Mouse (Mus musculus) ES-Bruce4 (cell line): ENCODE measurements around the gene Bspry. TPM values are rescaled to one million over a fixed set of nuclear protein-coding genes. Genes with fewer than 3 reads are reported as not detected.

Experiments
- H3K27ac ChIP-seq: 2 replicates; pipeline ENCODE4 v1.5.1; 2012; ENCODE audit warnings: low read length, inconsistent platforms; ENCODE audit not compliant: insufficient read depth
- H3K27me3 ChIP-seq: 2 replicates; pipeline ENCODE4 v1.6.1; 2012; ENCODE audit warnings: mild to moderate bottlenecking, low read length, inconsistent platforms; ENCODE audit not compliant: control insufficient read depth, poor library complexity, insufficient read depth, severe bottlenecking
- H3K36me3 ChIP-seq: 2 replicates; pipeline ENCODE4 v1.6.1; 2012; ENCODE audit warnings: inconsistent platforms, mild to moderate bottlenecking, low read length, moderate library complexity; ENCODE audit not compliant: control insufficient read depth, poor library complexity, insufficient read depth, severe bottlenecking
- H3K4me1 ChIP-seq: one replicate; pipeline ENCODE4 v1.8.1; 2011; ENCODE audit warnings: low read length; ENCODE audit not compliant: control insufficient read depth, insufficient read depth
- H3K4me3 ChIP-seq: 2 replicates; pipeline ENCODE4 v1.5.1; 2011; ENCODE audit warnings: low read depth, mild to moderate bottlenecking, low read length
- H3K9ac ChIP-seq: 2 replicates; pipeline ENCODE4 v1.6.1; 2012; ENCODE audit warnings: low read depth, mild to moderate bottlenecking, inconsistent platforms; ENCODE audit not compliant: poor library complexity, severe bottlenecking
- H3K9me3 ChIP-seq: replicated peaks from 2 replicates; pipeline ENCODE4 v1.6.1; 2012; ENCODE audit warnings: mild to moderate bottlenecking, low read length, inconsistent platforms; ENCODE audit not compliant: control insufficient read depth, poor library complexity, insufficient read depth, severe bottlenecking
- CTCF ChIP-seq: IDR thresholded peaks from one replicate; pipeline ENCODE4 v1.8.1; 2011; ENCODE audit warnings: low read depth, low read length
- EP300 ChIP-seq: IDR thresholded peaks from 2 replicates; pipeline ENCODE4 v1.6.1; 2011; ENCODE audit warnings: low read depth, low read length; ENCODE audit not compliant: insufficient read depth
- POLR2A ChIP-seq: IDR thresholded peaks from one replicate; pipeline ENCODE4 v1.8.1; 2011; ENCODE audit warnings: low read length; ENCODE audit not compliant: insufficient read depth
- polyA plus RNA-seq: library from polyadenylated mRNA; stranded (reverse); fragments of >200 nt; gene quantifications from 2 replicates; pipeline ENCODE4 v1.2.4, GENCODE M21; 2011; ENCODE audit warnings: low read depth; ENCODE audit not compliant: missing spikeins, insufficient read depth, insufficient read length

Gene Bspry
- polyA plus RNA-seq, 1 experiment: 18.5 TPM

DNA sequence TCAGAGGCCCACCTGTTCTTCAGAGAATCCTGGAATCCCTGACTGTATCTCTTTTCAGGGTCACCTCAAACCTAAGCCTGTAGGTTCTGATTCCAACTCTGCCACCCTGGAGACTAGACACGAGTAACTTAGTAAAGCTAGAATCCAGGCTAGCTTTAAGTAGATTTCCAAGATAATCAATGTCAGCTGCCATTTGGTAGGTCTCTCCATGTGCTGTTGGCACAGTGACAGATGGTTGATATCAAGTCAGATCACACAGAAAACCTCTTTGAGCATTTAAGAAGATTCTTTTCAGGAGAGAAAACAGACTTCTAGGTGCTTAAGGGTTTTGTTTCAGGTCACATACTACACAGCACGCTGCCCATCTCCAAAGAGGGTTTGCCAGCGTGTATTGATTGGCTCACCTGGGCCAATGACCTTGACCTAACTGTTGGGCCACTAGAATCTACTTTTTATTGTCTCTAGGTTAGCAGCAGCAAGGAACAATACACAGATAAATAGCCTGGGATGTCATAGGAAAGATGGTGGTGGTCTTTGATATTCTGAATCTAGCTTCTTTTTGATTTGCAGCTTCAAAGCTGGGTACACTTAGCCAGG, 23.6 kb downstream of the Bspry start, which contains the start of gene Hdhd3:
TSS of gene Hdhd3 (minus strand) at position 94 of the 597 bp plus-strand sequence.
- Histone ChIP-seq H3K9ac (peak within 1 kb of the TSS; percentile 32), H3K4me3 (peak within 1 kb of the TSS; percentile 74), H3K36me3 (no peaks in the 10 kb centered on the region; the same call in 1 of the 2 replicates), H3K9me3 (no peaks in the 10 kb centered on the region), H3K27me3 (no peaks in the 10 kb centered on the region), H3K27ac (no peak within 1 kb of the TSS), H3K4me1 (no peaks in the 10 kb centered on the region)
- TF ChIP-seq POLR2A (no peak), CTCF (no peak), EP300 (no peak)

DNA sequence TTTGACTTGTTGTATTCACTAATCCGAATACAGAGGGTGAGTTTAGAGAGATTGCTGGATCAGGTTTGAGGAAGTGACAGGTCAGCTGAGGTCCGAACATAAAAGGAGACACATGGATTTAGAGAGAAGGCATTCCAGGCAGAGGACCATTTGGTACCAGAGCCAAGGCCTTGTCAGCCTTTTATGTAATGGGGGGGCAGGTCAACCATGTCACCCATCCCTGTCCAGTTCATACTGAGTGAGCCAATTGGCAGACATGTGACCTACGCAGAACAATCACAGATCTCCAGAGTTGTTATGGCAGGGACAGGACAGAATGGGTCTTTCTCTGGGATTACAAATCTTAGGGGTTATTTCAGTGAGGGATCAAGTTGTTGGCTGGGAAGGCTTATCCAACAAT, 26.1 kb downstream of the Bspry start:
- H3K27me3 ChIP-seq: no peaks in the 10 kb centered on the region
- H3K4me3 ChIP-seq: no peak overlapping the region
- no peaks in the 10 kb centered on the region for H3K4me1 ChIP-seq
- no peak for TF ChIP-seq CTCF
- no peak for TF ChIP-seq EP300
- no peak for TF ChIP-seq POLR2A
- no peak overlapping the region for H3K9ac ChIP-seq
- no peak overlapping the region for H3K27ac ChIP-seq
- H3K9me3 ChIP-seq: no peaks in the 10 kb centered on the region
- H3K36me3 ChIP-seq: peaks cover 4% of the 10 kb centered on the region

DNA sequence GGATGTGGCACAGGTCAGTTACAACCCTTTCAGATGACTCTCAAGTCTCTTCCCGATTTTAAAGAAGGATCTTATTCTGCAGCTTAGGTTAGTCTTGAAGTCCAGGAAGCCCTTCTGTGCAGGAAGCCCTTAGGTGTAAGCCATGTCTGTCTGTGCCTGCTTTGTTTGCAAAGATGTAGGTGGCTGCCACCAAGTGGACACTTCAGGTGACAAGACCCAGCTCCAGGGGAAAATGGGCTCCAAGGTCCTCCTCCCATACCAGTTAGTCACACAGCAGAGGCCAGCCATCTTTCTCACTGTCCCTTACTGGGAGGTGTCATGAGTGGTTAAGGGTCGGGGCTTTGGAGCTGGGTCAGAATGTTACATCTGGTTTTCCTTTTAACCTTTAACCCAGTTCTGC, 26.9 kb downstream of the Bspry start:
- no peak overlapping the region for H3K9ac ChIP-seq
- H3K4me3 ChIP-seq: no peak overlapping the region
- TF ChIP-seq EP300: no peak
- peak; percentile 61 for TF ChIP-seq CTCF
- no peak for TF ChIP-seq POLR2A
- H3K9me3 ChIP-seq: no peaks in the 10 kb centered on the region
- H3K27ac ChIP-seq: no peak overlapping the region
- H3K36me3 ChIP-seq: peaks cover 4% of the 10 kb centered on the region
- no peaks in the 10 kb centered on the region for H3K4me1 ChIP-seq
- no peaks in the 10 kb centered on the region for H3K27me3 ChIP-seq

DNA sequence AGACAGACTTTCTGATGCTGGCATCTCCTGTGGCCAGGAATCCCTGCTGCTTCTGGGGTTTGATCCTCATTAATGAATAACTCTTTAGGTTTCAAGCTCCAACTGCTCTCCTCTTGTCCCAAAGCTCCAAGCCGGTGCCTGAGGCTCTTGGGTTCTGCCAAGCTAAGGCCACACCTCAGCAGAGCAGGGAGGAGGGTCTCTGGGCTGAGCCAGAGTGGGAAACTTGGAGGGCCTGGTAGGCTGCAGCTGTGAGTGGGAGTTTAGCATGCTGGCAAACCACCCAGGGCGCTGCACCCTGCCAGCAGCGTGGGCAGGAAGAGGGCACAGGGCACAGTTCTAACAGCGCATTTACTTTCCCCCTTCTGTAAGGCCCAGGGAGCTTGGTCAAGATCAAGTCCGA, 29.0 kb downstream of the Bspry start:
- H3K36me3 ChIP-seq: peaks cover 6% of the 10 kb centered on the region
- no peaks in the 10 kb centered on the region for H3K9me3 ChIP-seq
- H3K4me1 ChIP-seq: no peaks in the 10 kb centered on the region
- no peak overlapping the region for H3K27ac ChIP-seq
- TF ChIP-seq POLR2A (no peak), CTCF (no peak), EP300 (no peak)
- no peaks in the 10 kb centered on the region for H3K27me3 ChIP-seq
- no peak overlapping the region for H3K9ac ChIP-seq
- no peak overlapping the region for H3K4me3 ChIP-seq

DNA sequence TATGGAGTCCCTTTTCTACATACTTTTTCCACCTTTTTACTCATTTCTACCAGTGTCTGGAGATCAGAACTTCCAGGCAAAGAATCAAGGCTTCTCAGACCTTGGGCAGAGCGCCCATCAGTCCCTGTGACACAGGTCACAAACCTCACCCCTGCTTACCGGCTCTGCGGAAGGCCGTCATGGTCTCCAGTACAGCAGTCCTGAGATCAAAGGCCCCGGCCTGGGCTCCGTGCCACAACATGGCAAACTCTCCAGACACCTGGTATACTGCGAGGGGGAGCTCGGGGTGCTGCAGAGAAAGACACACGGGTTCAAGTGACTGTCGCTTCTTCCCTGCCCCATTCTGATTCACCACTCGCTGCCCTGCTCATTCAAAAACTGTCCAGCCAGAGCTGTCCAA, 30.1 kb downstream of the Bspry start:
- H3K27me3 ChIP-seq: no peaks in the 10 kb centered on the region
- H3K9me3 ChIP-seq: no peaks in the 10 kb centered on the region
- no peak overlapping the region for H3K9ac ChIP-seq
- no peak overlapping the region for H3K27ac ChIP-seq
- no peak overlapping the region for H3K4me3 ChIP-seq
- no peaks in the 10 kb centered on the region for H3K4me1 ChIP-seq
- no peak for TF ChIP-seq EP300
- no peak for TF ChIP-seq POLR2A
- no peak for TF ChIP-seq CTCF
- H3K36me3 ChIP-seq: peaks cover 6% of the 10 kb centered on the region

DNA sequence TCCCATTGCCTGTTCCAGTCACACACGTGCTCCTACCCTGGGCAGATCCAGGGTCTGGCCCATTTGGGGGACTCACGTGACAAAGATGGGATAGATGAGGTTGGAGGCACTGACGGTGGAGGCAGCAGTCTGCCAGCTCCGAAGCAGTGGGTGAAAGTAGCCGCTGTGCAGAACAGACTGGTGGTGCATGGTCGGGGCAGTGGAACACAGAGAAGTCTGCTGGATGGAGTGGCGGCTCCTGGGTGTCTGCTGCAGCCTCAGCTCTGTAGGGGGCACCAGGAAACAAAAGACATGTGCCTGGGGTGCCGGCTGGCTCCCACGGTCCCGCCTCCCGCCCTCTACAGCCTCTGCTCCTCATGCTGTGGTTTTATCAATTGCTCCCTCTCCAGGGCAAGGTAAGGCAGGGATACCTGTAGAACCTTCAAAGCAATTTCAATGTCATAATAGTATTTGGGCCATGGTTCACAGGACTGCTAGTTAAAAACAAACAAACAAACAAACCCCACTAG, 34.2 kb downstream of the Bspry start:
- Histone ChIP-seq H3K36me3 (peaks cover 6% of the 10 kb centered on the region), H3K27ac (no peak overlapping the region), H3K9ac (no peak overlapping the region), H3K4me3 (no peak overlapping the region), H3K27me3 (no peaks in the 10 kb centered on the region), H3K9me3 (no peaks in the 10 kb centered on the region), H3K4me1 (no peaks in the 10 kb centered on the region)
- TF ChIP-seq EP300 (no peak), CTCF (no peak), POLR2A (no peak)
